Mouse (Mus musculus) B cell, adult 2 months (primary cell): ENCODE data around the gene 3110082I17Rik.

Source experiments
- DNase-seq, 2 experiments: peaks; one replicate each; pipeline ENCODE4 v3.0.0; 2022

3110082I17Rik gene

DNA sequence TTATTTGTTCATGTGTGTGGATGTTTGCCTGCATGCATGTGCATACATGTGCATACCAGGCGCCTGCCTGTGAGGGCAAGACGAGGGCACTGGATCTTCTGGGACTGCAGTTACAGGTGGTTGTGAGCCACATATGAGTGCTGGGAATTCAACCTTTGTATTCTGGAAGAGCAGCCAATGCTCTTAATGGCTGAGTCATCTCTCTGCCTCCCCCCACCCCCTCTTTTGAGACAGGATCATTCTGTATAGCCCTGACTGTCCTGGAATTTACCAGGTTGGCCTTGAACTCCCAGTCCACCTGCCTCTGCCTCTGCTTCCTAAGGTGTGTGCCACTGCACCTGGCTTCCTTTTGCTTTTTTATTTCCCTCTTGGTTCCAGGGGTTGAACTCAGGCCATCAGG lies 85.5 kb downstream of the 3110082I17Rik start:
- DNase-seq: no peak

DNA sequence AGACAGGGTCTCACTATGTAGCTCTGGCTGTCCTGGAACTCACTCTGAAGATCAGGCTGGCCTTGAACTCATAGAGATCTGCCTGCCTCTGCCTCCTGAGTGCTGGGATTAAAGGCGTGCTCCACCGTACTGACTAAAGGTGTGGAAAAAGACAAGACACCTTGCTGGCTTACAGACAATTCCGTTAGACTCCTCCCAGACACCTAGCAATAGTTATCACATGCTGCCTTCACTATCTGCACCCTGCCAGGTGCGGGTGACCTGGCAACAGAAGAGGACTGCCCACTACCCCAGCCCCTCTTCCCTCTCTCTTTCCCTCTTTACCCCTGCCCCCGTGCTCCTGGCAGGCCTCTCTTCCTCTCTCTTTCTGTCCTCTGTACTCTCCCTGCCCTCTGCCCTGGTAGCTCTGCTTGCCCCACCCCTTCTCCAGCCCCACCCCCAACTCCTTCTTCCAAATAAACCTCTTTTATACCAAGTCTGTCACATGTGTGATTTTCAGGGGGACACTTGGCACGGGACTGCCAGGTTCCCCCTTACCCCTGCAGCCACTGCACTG lies 86.4 kb downstream of the 3110082I17Rik start:
- no peak for DNase-seq

DNA sequence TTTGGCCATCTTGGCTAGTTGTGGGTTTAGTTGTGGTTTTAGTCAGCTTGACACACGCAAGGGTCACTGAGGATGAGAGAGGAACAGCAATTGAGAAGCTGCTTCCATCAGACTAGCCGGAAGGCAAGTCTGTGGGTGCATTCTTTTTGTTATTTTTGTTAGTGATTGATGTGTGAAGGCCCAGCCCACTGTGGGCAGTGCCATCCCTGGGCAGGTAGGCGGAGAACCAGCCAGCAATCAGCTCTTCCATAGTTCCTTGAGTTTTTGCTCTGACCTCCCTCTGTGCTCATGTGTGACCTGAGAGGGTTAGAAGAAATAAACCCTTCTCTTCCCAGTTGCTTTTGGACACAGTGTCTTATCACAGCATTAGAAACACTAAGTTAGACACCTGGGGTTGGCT lies 87.2 kb downstream of the 3110082I17Rik start:
- no peak for DNase-seq

DNA sequence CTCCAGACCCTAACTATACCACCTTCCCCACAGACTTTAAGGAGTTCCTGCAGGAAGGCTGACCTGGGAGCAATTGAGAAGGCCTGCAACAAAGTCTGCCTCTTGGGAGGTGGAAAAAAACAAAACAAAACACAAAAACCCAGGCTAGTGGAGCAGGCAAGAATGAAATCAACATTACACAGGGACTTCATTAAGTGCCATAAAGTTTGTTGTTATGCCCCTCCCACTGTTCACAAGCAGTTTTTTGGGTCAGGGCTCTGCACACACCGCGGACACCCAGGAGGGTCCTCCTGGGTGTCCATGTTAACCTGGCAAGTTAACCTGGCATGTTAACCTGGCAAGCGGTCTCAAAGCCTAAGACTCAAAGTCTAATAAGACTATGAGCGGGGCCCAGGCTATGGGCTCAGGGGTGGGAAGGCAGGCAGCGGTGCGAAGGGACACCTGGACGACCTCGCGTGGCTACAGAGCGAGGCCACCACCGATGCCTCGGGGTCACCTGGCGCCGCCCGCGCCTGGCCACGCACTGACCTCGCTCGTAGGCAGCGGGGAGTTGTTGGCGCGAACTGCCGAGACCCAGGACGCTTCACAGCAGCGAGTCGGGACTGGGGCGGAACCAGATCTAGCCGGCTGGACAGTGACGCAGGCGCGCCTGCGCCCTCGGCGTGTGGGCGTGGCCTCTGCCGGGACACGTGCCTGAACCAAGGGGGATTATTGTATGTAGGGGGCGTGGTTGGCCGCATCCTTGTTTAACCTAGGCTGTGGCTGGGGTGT lies 88.5 kb downstream of the 3110082I17Rik start:
- peak; percentile 96 for DNase-seq

DNA sequence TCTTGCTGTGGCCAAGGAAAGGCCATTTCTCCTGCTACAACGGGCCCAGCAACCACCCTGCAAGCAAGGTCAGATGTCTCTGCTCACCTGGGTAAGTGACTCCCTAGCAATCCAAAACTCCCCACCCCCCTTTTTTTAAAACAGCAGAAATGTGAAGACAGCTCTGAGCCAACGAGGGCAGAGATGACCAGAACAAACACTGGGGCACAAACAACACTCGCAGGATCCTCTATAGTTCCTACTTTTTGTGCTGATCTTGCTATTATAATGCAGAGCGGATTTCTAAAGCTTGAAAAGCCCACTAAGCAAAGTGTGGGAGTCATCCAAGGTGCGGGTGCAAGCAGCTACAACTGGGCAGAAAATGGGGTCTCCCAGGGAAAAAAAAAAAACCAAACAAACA lies 89.2 kb downstream of the 3110082I17Rik start:
- DNase-seq: no peak

DNA sequence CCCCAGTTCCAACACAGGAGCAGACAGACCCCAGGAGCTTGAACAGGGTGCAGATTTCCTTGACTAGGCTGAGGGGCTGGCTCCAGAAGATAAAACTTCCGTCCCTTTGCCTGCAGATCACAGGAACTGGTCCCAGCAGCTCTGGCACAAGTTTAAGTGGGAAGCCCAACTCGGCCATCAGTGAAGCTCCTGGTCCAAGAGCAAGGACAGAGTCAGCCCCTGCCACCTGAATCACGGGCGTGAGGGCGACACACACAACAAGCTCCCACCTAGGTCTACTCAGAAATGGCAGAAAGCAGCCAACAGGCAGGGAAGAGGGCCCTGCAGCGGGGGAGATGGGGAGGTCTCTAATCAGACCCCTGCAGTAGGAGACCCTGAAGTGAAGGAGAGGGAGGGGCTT lies 90.0 kb downstream of the 3110082I17Rik start:
- no peak for DNase-seq

DNA sequence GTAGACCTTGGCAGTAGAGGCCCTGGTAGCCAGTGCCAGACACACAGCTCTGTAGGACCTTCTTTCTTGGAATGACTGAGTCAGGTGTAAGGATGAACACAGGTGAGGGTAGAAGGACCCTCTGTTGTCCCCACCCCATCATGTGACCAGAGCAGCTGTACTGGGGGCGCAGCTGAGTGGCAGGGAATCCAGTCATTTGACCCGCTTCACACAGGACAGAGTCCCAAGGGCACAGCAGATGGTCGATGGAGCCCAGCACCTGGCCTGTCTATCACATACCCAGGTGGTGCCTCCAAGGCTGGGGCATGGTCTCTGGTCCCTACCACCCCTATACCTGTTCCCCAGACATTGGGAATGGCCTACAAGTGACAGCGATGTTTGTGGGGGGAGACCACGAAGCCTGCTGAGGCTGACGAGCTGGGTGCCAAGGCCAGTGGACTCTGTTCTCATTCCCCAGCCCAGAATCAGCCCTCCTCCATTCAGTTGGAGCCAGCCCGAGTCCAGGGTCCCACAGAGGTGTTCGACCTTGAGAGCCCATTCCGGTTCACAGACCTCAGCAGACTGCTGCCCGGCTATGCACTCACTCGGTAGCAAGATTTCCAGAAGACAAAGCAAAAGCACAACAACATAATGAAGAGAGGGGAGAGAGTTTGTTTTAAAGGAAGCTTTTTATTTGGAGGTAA lies 91.5 kb downstream of the 3110082I17Rik start:
- DNase-seq: no peak

DNA sequence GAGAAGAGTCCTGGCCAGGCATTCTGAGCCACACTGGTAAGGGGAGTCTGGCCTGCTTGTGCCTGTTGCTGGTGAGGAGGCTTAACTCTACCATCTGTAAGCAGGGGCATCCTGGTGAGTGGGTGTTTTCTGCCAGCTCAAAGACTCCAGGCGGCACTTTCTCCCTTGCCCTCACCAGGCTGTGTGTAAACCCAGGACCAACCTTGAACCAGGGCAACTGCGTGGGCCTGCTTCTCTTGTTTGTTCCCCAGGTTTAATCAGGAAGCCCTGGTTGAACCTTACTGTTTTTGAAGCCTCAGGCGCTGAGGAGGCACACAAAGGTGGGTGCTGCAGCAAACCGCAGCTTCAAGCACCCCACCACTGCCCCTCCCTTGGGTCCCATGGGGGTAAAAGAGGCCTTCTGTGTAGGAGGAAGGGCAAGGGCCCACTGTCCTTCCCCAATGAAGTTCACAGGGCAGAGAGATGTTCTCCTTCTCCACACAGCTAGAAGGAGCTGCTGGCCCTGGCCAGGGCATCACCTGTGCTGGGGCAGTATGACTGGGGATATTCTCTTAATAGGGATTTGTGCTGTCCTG lies 92.4 kb downstream of the 3110082I17Rik start:
- peak; percentile 68 to 76 for DNase-seq

DNA sequence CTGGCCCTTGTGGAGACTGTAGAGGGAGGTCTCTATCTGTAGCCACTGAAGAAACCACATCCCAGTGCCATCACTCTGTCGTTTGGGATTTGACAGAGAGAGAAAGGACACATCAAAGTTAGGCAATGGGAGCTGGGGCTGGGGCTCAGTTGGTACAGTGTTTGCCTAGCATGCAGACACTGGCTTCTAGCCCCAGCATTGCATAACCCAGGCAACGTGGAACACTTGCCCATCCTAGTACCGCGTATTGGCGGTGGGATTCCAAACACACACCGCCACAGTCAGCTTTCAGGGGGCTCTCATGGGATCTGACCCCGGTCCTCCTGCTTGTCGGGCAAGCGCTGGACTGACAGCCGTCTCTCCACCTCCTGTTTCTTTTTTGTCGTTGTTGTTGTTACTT lies 93.8 kb downstream of the 3110082I17Rik start:
- DNase-seq: no peak

DNA sequence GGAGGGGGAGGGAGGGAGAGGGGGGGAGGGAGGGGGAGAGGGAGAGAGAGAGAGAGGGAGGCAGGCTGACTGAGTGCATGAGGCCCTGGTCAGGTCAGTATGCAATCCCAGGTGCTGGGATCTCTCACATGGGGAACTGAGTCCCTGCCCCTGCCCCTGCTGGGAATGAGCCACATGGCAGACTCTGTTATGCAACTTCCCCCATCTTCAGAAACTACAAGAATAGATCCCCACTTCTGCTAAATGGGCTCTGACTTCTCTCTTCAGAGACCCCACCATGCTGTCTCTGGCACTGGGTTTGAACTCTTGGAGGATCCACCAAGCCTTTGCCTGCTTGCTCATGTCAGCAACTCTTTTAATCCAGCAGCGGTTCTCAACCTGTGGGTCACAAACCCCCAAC lies 94.5 kb downstream of the 3110082I17Rik start:
- DNase-seq: peak in 1 of 2 experiments; percentile 37

DNA sequence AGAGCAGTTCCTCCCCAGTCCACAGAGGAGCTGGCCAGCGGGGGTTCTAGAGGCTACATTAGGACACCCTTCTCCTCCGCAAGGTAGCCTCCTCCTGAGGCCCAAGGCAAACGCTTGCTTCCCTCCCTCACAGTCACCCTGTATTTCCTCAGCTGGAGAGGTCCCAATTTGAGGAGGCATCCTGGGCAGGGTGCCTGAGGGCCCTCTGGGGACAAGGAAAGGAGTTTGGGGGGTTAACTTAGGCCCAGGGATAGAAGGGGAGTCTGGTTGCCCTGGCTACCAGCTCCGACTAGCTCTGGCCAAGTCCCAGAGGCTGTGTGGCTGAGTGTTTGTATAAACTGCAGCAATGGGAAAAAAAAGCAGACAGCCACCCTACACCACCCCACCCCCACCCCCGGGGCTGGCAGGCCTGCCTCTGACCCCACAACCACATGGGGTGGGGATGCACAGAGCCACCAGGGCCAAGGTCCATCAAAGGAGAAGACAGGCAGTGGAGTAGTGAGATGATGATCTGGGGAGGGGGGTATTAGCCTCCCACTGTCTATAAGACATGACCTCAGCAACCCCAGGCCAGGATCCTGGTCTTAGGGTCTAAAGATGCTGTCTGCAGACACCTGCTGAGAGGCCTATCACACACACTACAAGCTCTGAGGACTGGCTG lies 95.3 kb downstream of the 3110082I17Rik start:
- DNase-seq: no peak

DNA sequence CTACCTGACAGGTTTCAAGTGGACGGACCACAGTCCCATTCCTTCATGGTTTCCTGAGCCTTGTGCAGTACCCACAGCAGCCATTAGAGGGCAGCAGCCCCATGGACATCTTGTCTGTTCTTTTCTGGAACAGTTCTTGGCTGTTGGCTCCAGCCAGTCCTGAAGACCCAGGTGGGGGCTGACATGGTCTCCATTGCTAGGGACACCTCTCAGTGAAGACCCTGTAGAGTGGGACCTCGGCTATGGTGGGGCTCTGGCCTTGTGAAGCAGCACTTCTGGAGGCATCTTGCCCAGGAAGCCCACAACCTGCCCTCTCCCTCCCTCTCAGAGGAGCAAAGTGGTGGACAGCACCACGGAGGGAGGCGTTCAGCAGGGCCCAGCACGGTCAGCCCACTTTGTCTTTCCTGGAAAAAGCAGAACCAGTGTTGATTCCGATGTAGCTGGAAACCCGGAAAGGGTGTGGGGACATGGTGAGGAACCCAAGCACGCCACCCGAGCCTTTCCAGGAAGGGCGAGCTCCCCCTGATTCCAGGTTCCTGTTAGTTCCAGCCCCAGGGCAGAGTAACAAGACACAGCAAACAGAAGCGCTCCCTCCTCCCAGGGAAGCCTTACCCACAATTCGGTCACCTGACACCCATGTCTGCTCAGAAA lies 95.9 kb downstream of the 3110082I17Rik start:
- peak; percentile 92 to 93 for DNase-seq

DNA sequence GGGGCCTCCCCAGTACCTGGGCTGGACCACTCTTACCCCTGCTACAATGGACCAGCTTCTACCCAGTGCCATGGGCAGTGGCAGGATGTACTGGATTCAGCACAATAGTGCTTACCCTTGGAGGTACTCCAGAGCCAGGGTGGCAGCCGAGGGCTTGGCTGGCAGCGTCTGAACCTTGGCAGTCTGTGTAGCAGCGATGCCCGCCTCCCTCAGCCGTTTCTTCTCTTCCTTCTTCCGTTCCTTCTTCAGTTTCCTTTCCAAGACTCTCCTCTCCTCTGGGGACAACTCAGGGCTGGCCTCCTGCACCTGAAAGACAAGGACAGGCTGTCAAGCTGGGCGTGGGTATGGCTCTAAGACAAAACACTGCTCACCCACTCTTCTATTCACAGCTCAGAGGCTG lies 96.5 kb downstream of the 3110082I17Rik start:
- no peak for DNase-seq

DNA sequence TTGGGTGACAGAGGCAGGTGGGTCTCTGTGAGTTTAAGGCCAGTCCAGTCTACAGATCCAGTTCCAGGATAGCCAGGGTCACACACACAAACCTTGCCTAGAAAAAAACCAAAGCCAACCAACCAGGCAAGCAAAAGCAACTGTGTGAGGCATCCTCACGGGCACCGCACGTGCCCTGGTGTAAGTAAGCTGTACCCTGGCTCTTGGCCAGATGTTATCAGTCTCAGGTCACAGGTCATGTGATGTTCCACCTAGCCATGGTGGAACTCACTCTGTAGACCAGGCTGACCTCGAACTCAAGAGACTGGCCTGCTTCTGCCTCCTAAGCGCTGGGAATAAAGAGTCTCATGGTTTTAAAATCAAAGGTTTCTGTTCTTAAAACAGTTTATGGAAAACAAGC lies 101.1 kb downstream of the 3110082I17Rik start:
- DNase-seq: no peak

DNA sequence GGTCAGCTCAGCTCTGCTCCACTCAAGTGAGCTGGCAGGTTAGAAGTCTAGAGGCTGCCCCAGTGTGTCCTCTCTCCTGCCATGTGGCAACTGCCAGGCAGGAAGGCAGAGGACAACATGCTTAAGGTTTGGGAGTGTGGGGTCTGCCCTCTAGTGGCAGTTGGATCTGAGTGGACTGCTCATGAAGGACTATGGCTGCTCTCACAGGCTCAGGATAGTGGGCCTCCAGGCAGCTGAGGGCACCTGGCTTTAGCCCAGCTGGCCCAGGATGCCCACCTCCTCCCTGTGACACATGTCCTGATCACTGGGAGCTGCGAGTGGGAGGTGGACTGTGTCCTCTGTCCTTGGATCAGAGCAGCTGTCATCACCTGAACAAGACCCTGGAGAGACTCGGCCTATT lies 101.7 kb downstream of the 3110082I17Rik start:
- DNase-seq: peak; percentile 42 to 54

DNA sequence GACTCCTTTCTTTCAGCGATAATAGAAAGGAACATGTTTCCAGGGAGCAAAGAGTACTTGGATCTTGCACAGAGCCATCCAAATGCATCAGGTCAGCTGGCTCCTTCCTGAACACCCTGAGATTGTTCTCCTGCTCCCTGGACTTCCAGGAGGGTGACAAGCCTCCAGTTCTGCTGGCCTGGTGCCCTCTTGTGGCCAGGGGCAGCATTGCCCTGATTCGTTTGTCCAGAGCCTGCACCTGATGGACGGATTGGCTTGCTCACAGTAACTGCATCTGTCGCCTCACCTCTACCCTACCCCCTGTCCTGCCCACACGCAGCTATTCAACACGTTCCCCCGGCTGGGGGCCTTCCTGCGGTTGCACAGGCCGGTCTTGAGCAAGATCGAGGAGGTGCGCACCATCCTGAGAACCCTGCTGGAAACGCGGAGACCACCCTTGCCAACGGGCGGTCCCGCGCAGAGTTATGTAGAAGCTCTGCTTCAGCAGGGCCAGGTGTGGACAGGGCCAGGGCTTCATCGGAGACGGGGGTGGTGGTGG lies 105.0 kb downstream of the 3110082I17Rik start:
- peak; percentile 82 to 83 for DNase-seq

DNA sequence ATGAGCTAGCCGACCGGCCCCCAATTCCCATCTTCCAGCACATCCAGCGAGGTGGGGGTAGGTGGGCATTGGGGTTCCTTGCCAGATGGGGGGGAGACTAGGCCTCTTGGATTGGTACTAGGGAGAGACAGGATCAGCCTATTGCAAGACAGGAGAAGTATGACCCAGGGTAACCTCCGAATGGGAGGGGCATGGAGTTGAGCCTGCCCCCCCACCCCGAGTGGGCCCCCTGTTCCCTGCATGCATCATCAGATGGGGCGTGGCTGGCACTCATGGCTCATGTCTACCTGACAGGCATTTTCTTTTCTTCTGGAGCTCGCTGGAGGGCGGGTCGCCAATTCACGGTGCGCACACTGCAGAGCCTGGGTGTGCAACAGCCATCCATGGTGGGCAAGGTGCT lies 106.4 kb downstream of the 3110082I17Rik start:
- DNase-seq: no peak

DNA sequence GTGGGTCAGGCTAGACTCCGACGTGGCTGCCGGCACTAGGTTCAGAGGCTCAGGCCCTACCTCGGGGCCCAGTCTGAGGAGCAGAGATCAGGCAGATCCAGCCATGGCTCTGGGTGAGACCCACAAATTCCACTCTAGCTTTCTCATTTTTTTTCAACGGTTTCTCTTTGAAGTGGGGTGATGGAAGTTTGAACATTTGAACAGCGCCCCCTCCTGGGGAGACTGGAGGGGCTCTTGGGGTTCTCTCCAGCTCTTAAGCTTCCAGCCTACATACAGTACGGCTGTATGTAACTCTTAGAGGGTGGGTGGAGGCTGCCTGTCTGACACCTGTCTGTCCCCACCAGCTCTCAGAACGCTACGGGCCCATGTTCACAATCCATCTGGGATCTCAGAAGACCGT lies 106.8 kb downstream of the 3110082I17Rik start:
- peak; percentile 70 to 71 for DNase-seq

DNA sequence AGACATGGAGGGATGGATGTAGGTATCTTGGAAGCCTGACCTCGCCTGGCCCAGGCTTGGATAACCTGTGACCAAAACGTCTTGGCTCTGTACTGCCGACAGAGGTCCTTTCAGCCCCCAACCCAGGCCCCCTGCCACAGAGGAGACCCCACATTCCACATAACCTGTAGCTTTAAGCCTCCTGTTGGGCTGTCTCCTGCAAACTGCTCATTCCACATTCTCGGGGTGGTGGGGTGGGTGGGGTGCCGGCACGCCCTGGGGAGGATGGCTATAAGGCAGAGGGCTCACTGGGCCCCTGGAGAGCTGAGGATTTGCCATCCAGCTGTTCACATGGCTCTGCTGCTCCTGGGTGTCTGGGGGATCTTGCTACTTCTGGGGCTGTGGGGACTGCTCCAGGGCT lies 108.0 kb downstream of the 3110082I17Rik start, which contains the start of gene Cyp2w1:
Gene Cyp2w1 (plus strand): TSS at position 301 of the 400 bp plus-strand sequence.
- DNase-seq: no peak

DNA sequence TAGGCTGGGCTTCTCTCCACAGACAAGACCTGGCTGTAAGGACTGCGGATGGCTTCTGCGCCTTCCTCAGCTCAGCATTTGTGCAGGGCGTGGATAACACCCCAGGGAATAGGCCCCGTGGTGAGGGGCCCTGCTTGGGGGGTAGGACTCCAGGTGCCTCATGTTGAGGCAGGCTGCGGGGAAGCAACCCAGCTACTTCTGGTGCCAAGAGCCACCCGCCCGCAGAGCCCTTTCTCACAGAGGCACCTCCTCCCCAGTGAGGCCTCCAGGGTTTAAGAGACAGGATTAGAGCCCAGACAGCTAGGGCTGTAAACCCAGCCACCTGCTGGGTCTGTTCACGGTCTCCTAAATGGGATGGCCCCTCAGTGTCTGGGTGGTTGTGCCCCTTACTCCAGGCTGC lies 108.7 kb downstream of the 3110082I17Rik start:
- no peak for DNase-seq

DNA sequence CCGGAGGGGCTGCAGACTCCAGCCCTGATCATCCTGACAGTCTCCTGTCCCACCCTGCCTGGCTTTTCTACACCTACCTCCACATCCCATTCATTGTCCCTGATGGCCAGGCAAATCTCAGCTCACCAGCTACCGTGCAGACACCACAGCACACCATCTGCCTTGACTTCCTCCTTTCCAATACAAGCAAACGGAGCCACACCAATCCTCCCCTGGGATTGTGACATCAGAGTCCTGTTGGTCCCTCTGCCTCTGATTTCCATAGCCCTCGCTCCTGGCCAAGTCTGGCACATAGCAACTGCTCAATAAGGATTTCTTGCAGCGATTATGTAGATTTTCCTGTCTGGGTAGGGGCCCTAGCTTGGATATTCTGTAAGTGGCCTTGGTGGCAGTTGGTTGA lies 109.2 kb downstream of the 3110082I17Rik start, which contains the start of gene Cox19:
Gene Cox19 (minus strand): TSS at position 285 of the 400 bp plus-strand sequence.
- no peak for DNase-seq

DNA sequence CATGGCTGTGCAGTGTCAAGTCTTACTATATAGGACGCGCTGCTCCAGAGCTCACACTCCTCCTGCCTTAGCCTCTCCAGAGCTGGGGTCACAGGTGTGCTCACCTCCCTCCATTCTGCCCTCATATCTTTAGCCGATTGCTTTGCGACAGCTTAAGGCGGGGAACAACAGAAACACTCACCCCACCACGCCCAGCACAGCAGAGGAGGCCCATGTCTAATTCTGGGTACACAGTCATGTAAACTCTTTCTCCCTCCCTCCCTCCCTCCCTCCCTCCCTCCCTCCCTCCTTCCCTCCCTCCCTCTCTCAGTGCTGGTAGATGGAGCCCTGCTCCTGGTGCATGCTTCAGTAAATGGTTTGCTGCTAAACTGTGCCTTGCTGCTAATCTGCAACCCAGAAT lies 110.6 kb downstream of the 3110082I17Rik start:
- no peak for DNase-seq
